Mouse (Mus musculus) ES-E14 (cell line): Measurements from ENCODE around the gene Tlr4. TPM values are rescaled to one million over a fixed set of nuclear protein-coding genes. Genes with fewer than 3 reads are reported as not detected.

ENCODE experiments used
- DNase-seq: peaks from one replicate; pipeline ENCODE4 v3.0.0-alpha.2; 2013; ENCODE audit warnings: low read depth, low spot score
- H3K27ac ChIP-seq: 2 replicates; pipeline ENCODE4 v1.5.1; 2012; ENCODE audit warnings: low read depth, mild to moderate bottlenecking, low read length, moderate library complexity, mixed read lengths; ENCODE audit not compliant: poor library complexity, insufficient read depth, severe bottlenecking
- H3K36me3 ChIP-seq: 2 replicates; pipeline ENCODE4 v1.6.1; 2012; ENCODE audit warnings: mild to moderate bottlenecking, low read length, moderate library complexity, mixed read lengths; ENCODE audit not compliant: control insufficient read depth, poor library complexity, insufficient read depth, severe bottlenecking
- H3K4me1 ChIP-seq, 2 experiments: fragments of 150-350 bp in 1 of 2; sonication (generic) in 1 of 2; 2 replicates each; pipeline ENCODE4 v1.6.1; 2012; ENCODE audit warnings: low read length in 2 of 2, mild to moderate bottlenecking in 1 of 2, mixed read lengths in 1 of 2; ENCODE audit not compliant: control insufficient read depth in 2 of 2, insufficient read depth in 2 of 2, poor library complexity in 1 of 2
- H3K4me3 ChIP-seq, 2 experiments: fragments of 150-350 bp in 1 of 2; sonication (generic) in 1 of 2; 2 replicates each; pipeline ENCODE4 v1.5.1; 2012; ENCODE audit warnings: low read length in 2 of 2, low read depth in 1 of 2, mild to moderate bottlenecking in 1 of 2, mixed read lengths in 1 of 2; ENCODE audit not compliant: insufficient read depth in 1 of 2, poor library complexity in 1 of 2, severe bottlenecking in 1 of 2
- H3K9ac ChIP-seq: 2 replicates; pipeline ENCODE4 v1.6.1; 2012; ENCODE audit warnings: low read depth, mild to moderate bottlenecking, low read length, mixed read lengths; ENCODE audit not compliant: poor library complexity, insufficient read depth, severe bottlenecking
- H3K9me3 ChIP-seq: fragments of 150-350 bp; sonication (generic); 2 replicates; pipeline ENCODE4 v1.6.1; 2012; ENCODE audit warnings: low read depth, mild to moderate bottlenecking, low read length; ENCODE audit not compliant: control insufficient read depth, insufficient read depth
- CHD2 ChIP-seq: IDR thresholded peaks from 2 replicates; pipeline ENCODE4 v1.6.1; 2014; ENCODE audit warnings: mild to moderate bottlenecking, low read depth, low read length, inconsistent platforms
- HCFC1 ChIP-seq: IDR thresholded peaks from 2 replicates; pipeline ENCODE4 v1.6.1; 2012; ENCODE audit warnings: low read length, inconsistent platforms, borderline replicate concordance; ENCODE audit not compliant: insufficient read depth
- MAFK ChIP-seq: IDR thresholded peaks from 2 replicates; pipeline ENCODE4 v1.6.1; 2014; ENCODE audit warnings: mild to moderate bottlenecking, low read depth, low read length, inconsistent platforms; ENCODE audit not compliant: insufficient read depth
- ZC3H11A ChIP-seq: IDR thresholded peaks from 2 replicates; pipeline ENCODE4 v1.6.1; 2012; ENCODE audit warnings: low read depth, mild to moderate bottlenecking, inconsistent platforms, low read length, borderline replicate concordance
- ZNF384 ChIP-seq: IDR thresholded peaks from 2 replicates; pipeline ENCODE4 v1.6.1; 2012; ENCODE audit warnings: low read depth, low read length, inconsistent platforms
- in situ Hi-C, 2 experiments: fragments of 600-800 bp; cut with MboI; formaldehyde crosslinking; loops; one replicate each; pipeline ENCODE4 v1.15.1; 2025; ENCODE audit warnings: low sequenced_read_pairs in 2 of 2, inconsistent platforms in 1 of 2; ENCODE audit not compliant: unreplicated experiment in 2 of 2
- total RNA-seq: library from RNA; depleted of rRNA; stranded (reverse); fragments of 300-350 nt; gene quantifications from 2 replicates; pipeline ENCODE4 v1.2.3, GENCODE M21; 2012

Gene Tlr4
- total RNA-seq, 1 experiment, result 0.36 TPM

DNA sequence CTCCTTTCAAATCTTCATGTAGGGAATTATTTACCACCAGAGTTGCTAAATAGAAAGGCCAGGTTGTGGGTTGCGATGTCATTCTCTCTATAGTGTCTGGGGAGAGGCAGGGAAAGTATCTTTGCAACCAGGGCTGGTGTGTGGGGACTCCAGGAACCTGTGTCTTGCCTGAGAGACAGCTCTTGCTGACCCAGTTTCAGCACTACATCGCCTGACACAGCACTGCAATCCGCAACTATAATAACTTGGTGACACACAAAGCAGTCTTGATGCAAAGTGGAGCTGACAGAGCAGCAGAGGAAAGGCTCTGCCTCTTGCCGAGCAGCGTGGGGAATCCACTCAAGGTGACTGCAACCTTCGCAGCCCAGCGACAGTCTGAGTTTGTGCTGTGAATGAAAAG, 42.5 kb downstream of the Tlr4 start:
- Histone ChIP-seq H3K9me3 (no peaks in the 10 kb centered on the region), H3K4me3 (no peak overlapping the region), H3K9ac (no peak overlapping the region), H3K4me1 (no peaks in the 10 kb centered on the region), H3K27ac (no peak overlapping the region), H3K36me3 (no peaks in the 10 kb centered on the region)
- no peak for DNase-seq
- TF ChIP-seq HCFC1 (no peak), ZNF384 (no peak), MAFK (no peak), ZC3H11A (no peak), CHD2 (no peak)
- in situ Hi-C loops, result no loop called here

DNA sequence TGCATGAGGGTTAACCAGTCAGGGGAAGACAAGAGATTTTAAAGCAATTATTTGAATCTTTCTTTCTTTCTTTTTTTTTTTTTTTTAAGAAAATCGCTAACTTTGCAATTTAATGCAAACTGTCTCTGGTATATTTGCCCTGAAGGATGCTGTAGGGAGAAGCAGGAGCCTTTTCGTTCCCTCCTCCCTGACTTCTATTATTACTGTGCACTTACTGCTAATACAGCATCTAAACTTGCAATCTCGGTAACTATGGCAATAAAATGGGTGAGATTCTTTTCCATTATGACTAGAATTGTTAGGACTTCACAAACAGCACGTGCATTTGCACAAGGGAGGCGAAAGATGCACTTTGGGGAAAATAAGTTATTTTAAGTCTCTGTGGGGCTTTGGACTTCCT, 44.6 kb downstream of the Tlr4 start:
- Histone ChIP-seq H3K36me3 (no peaks in the 10 kb centered on the region), H3K4me3 (no peak overlapping the region), H3K4me1 (no peaks in the 10 kb centered on the region), H3K27ac (no peak overlapping the region), H3K9ac (no peak overlapping the region), H3K9me3 (no peaks in the 10 kb centered on the region)
- in situ Hi-C loops, result no loop called here
- TF ChIP-seq ZNF384 (no peak), MAFK (no peak), HCFC1 (no peak), ZC3H11A (no peak), CHD2 (no peak)
- DNase-seq, result no peak

DNA sequence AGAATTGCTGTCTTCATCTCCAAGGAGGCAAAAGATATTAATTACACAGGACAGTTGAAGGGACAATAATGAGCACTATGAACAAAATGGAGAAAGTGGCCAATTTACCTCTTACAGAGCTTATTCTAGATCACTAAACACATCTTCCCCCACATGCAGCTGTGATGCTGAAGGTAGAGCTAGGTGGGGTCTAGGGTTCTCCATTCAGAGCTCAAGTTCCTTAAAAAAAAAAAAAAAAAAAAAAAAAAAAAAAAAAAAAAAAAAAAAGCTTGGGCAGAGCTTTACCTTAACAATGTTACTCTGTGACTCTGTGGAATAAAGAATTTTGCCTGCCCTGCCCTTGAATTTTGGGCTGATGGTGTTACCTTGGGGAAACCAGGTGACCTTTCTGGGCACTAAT, 46.0 kb downstream of the Tlr4 start:
- H3K27ac ChIP-seq, result no peak overlapping the region

DNA sequence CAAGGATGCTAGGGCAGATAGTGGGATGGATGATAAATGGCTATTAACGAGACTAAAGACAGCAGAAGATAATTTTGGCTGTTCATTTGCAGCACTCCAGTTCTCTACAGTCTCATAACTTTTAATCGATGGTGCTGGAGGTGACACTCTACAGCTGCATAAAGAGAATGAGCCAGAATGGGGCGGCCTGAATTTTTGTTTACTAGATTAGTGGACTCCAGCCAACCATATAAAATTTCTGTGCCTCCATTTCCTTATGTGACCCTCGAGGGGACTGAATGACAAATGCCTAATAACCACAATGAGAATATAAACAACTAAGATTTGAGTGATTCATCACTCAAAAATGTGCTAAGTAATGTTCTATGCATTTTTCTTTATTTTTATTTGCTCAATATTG, 48.4 kb downstream of the Tlr4 start:
- DNase-seq, result no peak

More for the DNA sequence above, 46.0 kb downstream of the Tlr4 start:
- no peaks in the 10 kb centered on the region for H3K4me1 ChIP-seq
- H3K36me3 ChIP-seq, result no peaks in the 10 kb centered on the region
- H3K9ac ChIP-seq, result no peak overlapping the region
- H3K9me3 ChIP-seq, result no peaks in the 10 kb centered on the region
- in situ Hi-C loops, result no loop called here
- DNase-seq, result no peak
- no peak for TF ChIP-seq CHD2
- TF ChIP-seq ZNF384, result peak; percentile 73
- H3K4me3 ChIP-seq, result no peak overlapping the region

DNA sequence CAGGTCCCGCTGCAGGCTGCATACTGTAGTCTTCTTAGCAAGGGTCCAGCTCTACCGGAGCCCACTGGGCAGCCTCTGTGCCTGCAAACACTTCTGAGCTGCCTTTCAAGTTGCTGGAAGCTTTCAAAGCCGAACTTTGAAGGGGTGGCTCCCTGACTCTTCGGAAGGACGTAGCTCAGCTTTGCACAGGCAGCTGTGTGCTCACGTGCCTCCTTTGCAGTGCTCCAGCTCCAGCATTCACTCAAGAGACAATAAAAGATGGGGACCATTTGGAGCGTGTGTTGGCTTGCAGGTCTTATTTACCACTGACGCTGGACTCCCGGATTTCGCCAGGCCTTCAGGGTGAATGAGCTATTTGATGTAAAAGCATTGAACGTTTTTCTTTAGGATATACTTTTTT, 50.2 kb downstream of the Tlr4 start:
- H3K4me1 ChIP-seq, result no peaks in the 10 kb centered on the region
- in situ Hi-C loops, result no loop called here
- no peaks in the 10 kb centered on the region for H3K36me3 ChIP-seq
- no peak overlapping the region for H3K4me3 ChIP-seq
- no peak overlapping the region for H3K27ac ChIP-seq
- H3K9ac ChIP-seq, result no peak overlapping the region
- no peaks in the 10 kb centered on the region for H3K9me3 ChIP-seq
- no peak for DNase-seq
- TF ChIP-seq MAFK (no peak), HCFC1 (no peak), CHD2 (no peak), ZC3H11A (no peak), ZNF384 (no peak)

More for the DNA sequence above, 48.4 kb downstream of the Tlr4 start:
- Histone ChIP-seq H3K36me3 (no peaks in the 10 kb centered on the region), H3K4me3 (no peak overlapping the region), H3K27ac (no peak overlapping the region), H3K4me1 (no peaks in the 10 kb centered on the region), H3K9ac (no peak overlapping the region), H3K9me3 (no peaks in the 10 kb centered on the region)
- no peak for TF ChIP-seq CHD2
- TF ChIP-seq MAFK, result no peak
- in situ Hi-C loops, result no loop called here
